Mouse (Mus musculus) liver, adult (tissue): Measurements from ENCODE around the gene Wnt5b.

Experiments
- GATA4 ChIP-seq: IDR thresholded peaks from 2 replicates; pipeline ENCODE4 v1.6.1; 2014; ENCODE audit warnings: mild to moderate bottlenecking, low read length; ENCODE audit not compliant: insufficient replicate concordance

Wnt5b gene

DNA sequence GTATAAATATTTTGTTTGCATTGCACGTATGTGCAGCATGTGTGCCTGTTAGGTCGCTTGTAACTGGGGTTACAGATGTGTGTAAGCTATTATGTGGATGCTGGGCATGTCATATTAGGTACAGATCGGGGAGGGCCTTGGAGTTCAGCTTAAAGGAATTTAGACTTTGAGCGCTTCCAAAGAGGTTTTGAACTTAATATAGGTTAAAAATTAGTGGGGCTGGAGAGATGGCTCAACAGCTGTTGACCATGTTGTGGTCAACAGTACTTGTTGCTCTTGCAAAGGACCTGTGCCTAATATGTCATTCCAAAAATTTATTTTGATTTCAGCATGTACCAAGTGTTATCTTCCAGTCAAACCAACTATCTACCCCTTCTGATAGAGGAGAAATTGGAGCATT lies 139.3 kb downstream of the Wnt5b start:
- no peak for TF ChIP-seq GATA4

DNA sequence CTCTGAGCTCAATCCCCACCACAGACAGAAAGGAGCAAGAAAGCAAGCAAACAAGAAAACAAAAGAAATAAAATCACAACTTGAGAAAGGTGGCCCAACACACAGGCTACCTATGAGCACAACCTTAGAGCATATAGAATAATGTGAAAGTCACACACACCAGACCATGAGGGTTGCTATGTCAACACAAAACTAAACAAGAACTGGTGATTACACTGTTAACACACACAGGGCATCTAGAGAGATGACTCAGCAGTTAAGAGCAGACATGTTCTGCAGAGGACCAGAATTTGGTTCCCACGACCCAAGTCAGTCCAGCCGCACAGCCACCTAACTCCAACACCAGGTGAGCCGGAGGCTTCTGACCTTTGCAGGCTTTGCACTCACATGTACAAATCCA lies 141.2 kb downstream of the Wnt5b start:
- TF ChIP-seq GATA4: no peak

DNA sequence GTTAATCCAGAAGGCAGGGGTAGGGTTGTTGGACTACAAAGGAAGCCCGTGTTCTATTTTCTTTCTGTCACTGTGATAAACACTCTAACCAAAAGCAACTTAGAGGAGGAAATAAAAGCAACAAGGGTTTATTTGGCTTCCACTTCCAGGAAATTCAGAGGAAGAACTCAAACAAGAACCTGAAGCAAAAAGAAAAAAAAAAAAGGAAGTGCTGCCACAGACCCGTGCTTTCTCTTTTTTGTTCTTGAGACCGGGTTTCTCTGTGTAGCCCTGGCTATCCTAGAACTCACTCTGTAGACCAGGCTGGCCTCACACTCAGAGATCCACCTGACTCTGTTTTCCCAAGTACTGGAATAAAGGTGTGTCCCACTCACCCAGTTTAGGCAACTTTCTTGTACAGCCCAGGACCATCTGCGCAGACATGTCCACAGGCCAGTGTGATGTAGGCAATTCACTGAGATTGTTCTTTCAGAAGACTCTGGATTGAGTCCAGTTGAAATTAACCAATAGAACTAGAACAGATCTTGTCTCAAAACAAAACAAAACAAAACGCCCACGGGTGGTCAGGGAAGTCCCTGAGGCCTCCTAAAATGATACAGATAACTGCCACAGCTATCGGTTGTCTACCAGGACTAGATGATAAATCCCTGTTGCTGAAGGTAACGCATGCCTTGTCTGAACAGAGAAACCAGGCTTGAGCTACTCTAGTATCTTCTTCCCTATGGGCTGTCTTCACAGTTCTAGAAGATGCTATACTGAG lies 142.4 kb downstream of the Wnt5b start:
- TF ChIP-seq GATA4: no peak

GRCm38 (mm10) chr6:119400649-119401048 lies 143.5 kb downstream of the Wnt5b start:
- no peak; the same call in 1 of the 2 replicates for TF ChIP-seq GATA4

GRCm38 (mm10) chr6:119399371-119399770 lies 144.8 kb downstream of the Wnt5b start:
- TF ChIP-seq GATA4: no peak

GRCm38 (mm10) chr6:119396309-119396634 lies 147.9 kb downstream of the Wnt5b start:
- peak; percentile 16; the same call in 1 of the 2 replicates for TF ChIP-seq GATA4

DNA sequence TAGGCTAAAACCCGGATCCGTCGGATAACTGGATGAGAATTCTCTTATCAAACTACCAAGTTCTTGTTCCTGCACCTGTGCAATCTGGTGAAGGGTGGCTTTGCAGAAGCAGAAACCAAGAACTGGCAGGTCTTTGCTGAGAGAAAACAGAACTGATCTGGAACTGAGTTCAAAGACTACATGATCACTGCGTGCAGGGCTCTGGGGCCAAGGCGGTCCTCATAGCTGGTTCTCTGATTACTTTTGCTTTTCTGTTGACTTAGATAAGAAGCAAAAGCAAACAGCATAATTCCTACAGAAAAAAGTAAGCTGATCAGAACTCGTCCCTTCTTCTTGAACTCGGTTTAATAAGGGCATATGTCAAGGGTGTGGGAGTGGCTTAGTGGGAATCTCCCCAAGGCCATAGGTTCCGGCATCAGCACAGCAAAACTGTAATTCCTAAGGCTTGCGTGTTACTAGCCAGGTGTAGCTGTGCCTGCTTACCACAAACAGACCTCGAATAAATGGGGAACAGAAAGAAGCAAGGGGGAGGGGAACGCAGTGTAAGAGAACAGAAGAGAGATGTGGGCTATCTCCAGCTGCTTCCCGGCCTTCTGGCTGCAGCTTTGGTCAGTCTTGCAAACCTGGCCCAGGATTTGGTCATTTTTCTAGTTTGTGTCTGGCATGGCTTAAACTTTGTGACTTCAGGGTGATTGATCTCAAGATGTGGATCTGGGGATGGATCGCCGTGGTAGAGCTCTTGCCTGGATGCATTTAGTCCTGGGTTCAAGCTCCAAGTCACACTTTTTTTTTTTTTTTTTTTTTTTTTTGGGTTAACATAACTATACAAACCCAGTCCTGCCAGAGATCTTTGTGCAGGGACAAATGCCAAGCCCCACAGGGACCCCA lies 148.5 kb downstream of the Wnt5b start:
- TF ChIP-seq GATA4: peak; percentile 42; the same call in 1 of the 2 replicates

GRCm38 (mm10) chr6:119392836-119393235 lies 151.3 kb downstream of the Wnt5b start:
- no peak for TF ChIP-seq GATA4

- no peak for TF ChIP-seq GATA4
Measured at GRCm38 (mm10) chr6:119390728-119391127, 153.4 kb downstream of the Wnt5b start.

- TF ChIP-seq GATA4: no peak
Measured at GRCm38 (mm10) chr6:119389089-119389488, 155.1 kb downstream of the Wnt5b start.

DNA sequence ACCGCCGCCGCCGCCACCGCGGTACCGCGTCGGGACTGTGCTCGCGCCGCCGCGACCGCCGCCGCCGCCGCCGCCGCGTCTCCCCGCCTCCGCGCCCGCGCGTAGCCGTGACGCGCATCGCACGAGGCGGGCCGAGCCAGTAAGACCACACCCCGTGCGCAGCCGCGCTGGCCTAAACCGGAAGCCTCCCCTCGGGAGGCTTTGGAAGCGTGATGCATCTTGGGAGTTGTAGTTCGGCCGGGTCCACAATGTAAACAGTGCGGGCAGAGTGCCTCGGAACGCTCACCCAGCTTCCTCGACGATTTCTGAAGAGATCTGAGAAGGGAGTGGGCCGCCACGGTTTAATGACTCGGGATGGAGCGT lies 155.5 kb downstream of the Wnt5b start:
- no peak for TF ChIP-seq GATA4

DNA sequence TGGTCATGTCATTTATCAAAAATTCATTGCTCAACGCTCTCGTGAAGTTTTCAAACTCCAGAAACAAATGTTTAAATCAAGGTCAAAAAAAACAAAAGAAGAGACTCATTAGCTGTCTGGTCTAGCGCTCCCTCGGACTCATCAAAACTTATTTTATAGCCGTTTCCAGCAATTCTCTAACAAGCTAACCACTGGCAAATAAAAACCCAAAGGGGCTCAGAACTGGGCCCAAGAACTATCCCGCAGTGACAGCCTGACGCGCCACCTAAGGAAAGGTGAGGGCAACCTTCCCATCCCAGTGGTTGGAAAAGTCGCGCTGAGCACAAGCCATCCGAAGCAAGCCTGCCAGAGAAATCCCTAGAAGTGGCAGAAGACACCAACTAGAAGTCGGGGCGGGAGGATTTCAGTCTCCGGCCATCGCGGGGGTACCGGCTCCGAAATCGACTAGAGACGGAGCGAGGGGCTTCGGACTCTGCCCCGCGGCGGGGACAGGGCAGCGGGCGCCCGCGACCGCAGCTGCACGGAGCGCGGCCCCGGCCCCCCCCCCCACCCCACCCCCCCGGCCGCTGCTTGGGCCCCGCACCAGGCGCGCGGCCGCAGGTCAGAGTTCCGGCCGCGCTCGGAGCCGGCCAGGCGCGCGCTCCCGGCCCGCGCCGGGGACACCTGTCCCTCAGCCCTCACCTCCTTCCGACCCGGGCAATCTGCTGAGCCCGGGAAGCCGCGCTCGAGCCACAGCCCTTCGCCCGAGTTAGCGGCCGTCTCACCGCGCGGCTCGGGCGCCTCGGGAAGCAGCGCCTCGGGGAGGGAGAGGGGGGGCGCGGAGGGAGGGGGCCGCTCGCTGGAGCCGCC lies 156.1 kb downstream of the Wnt5b start:
- no peak for TF ChIP-seq GATA4

DNA sequence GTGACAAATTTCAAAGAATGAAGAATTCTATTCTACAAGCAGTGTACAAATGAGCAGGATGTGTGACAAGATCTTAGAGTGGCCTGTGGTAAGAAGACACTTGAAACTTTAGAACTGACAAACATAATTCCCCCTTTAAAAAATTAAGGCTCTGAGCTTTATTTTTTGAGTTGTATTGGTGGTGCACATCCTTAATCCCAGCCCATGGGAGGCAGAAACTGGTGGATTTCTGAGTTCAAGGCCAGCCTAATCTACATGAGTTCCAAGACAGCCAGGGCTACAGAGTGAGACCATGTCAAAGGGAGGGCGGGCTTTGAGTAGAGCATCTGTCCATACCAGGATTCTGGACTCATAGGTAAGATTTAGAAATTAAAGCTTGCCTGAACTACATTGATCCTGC lies 157.3 kb downstream of the Wnt5b start:
- no peak for TF ChIP-seq GATA4

DNA sequence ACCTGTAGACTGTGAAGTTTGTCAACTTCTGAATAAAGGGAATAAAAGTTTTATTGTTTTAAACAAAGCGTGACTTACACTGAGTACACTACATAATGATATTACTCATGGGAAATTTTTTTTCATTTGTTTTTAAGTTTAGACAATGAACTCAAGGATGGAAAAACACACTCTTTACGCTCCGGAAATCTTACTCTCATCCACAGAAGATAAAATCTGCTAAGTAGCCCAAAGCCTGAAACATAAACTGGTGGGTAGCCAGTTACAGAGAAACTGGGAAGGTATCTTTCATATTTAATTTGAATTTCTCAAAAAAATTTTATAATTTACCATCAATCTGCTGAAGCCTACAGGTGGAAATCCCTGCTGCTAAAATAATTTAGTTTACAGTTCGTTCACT lies 157.7 kb downstream of the Wnt5b start:
- no peak for TF ChIP-seq GATA4

GRCm38 (mm10) chr6:119385668-119386067 lies 158.5 kb downstream of the Wnt5b start:
- TF ChIP-seq GATA4: no peak
